Mouse (Mus musculus): ENCODE measurements around the gene Dach1. TPM values are rescaled to one million over a fixed set of nuclear protein-coding genes. Genes with fewer than 3 reads are reported as not detected.

The Dach1 gene
- polyA plus RNA-seq, 1 experiment: 7.0 TPM

GRCm38 (mm10) chr14:97976091-97976490, 193.5 kb downstream of the Dach1 start:
- 44% methylated on average over 1 of the region's 1 CpGs for WGBS
- no peaks in the 10 kb centered on the region for H3K4me1 ChIP-seq (ENCODE audit: control insufficient read depth, insufficient read depth, low read length)
- no peak overlapping the region for H3K4me3 ChIP-seq (replicated peaks; ENCODE audit: insufficient read depth, low read depth, low read length)
- DNase-seq: no peak
- no peaks in the 10 kb centered on the region for H3K27me3 ChIP-seq (ENCODE audit: control insufficient read depth, insufficient read depth, low read length)
- no peak for TF ChIP-seq CTCF (IDR thresholded peaks at IDR 0.05; ENCODE audit: borderline replicate concordance, insufficient read depth, low read depth, low read length)
- TF ChIP-seq POLR2A (IDR thresholded peaks at IDR 0.05; ENCODE audit: borderline replicate concordance, insufficient read depth, low read length): no peak
- H3K27ac ChIP-seq (ENCODE audit: insufficient read depth, low read length): no peak overlapping the region

DNA sequence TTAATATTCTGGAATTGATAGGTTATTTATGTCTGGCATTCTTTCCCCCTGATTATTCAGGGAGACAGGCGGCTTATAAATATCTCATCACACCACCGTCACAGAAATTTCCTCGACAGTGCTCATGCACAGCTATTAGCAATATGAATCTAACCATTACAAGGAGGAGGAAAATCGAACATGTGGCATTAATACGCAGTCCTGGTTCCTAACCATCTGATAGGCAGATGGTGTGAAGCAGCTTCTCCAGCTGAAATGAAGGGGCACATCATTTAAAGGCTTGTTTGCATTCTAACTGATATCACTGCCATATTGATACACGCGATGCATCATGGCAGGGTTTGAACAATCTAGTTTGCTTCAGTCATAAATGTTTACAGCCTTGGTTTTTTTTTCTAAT, 194.1 kb downstream of the Dach1 start:
- DNase-seq: no peak
- Histone ChIP-seq H3K27me3 (ENCODE audit: control insufficient read depth, insufficient read depth, low read length) (no peaks in the 10 kb centered on the region), H3K27ac (ENCODE audit: insufficient read depth, low read length) (no peak overlapping the region), H3K4me1 (ENCODE audit: control insufficient read depth, insufficient read depth, low read length) (no peaks in the 10 kb centered on the region), H3K4me3 (replicated peaks; ENCODE audit: insufficient read depth, low read depth, low read length) (no peak overlapping the region)
- WGBS: 58% methylated on average over 7 of the region's 7 CpGs
- TF ChIP-seq POLR2A (IDR thresholded peaks at IDR 0.05; ENCODE audit: borderline replicate concordance, insufficient read depth, low read length) (no peak), CTCF (IDR thresholded peaks at IDR 0.05; ENCODE audit: borderline replicate concordance, insufficient read depth, low read depth, low read length) (no peak)

DNA sequence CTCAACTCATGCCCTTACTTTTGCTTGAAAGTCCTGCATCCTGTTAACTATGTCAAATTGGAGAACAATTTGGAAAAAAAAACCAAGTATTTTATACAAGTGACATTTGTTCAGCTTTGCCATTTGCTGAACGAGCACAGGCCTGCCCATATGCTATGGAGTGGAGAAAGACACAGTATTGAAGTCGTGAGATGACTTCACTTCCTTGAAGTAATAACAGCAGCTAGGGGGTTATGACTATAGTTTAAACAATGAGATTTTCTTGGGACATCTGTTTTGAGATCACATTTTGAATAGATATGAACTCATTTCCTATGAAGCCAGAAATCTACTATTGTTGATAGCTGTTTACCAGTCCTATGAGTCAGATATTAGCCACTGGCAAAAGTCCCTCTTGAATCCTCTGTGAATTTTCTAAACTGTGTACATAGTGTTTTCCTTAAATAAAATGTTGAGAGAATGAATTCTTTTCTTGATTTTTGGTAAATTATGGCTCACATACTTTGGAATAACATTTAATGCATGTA, 205.0 kb downstream of the Dach1 start:
- no peaks in the 10 kb centered on the region for H3K4me1 ChIP-seq (ENCODE audit: control insufficient read depth, insufficient read depth, low read length)
- no peak for DNase-seq
- H3K27ac ChIP-seq (ENCODE audit: insufficient read depth, low read length): no peak overlapping the region
- no peak for TF ChIP-seq POLR2A (IDR thresholded peaks at IDR 0.05; ENCODE audit: borderline replicate concordance, insufficient read depth, low read length)
- no peak for TF ChIP-seq CTCF (IDR thresholded peaks at IDR 0.05; ENCODE audit: borderline replicate concordance, insufficient read depth, low read depth, low read length)
- no peak overlapping the region for H3K4me3 ChIP-seq (replicated peaks; ENCODE audit: insufficient read depth, low read depth, low read length)
- H3K27me3 ChIP-seq (ENCODE audit: control insufficient read depth, insufficient read depth, low read length): no peaks in the 10 kb centered on the region
- 76% methylated on average over 2 of the region's 2 CpGs for WGBS

DNA sequence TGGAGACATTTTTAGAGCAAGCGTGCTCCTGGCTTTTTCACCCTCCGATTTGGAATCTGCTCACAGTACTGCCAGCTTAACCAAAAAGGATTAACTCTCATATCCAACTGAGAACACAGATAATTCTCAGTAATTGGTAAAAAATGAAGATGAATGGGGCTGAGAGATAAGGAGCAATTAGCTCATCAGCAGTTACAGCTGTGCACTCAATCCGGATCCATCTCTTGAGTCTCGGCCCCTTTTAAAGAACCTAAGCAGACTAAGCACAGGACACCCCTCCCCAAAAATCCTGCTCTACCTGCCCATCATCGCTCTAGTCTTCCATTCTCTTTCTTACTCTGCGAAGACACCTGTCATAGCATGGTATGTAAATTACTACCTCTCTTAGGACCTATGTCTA, 205.9 kb downstream of the Dach1 start:
- no peak for DNase-seq
- no peak overlapping the region for H3K4me3 ChIP-seq (replicated peaks; ENCODE audit: insufficient read depth, low read depth, low read length)
- H3K4me1 ChIP-seq (ENCODE audit: control insufficient read depth, insufficient read depth, low read length): no peaks in the 10 kb centered on the region
- WGBS: 74% methylated on average over 6 of the region's 6 CpGs
- no peak overlapping the region for H3K27ac ChIP-seq (ENCODE audit: insufficient read depth, low read length)
- no peaks in the 10 kb centered on the region for H3K27me3 ChIP-seq (ENCODE audit: control insufficient read depth, insufficient read depth, low read length)
- TF ChIP-seq CTCF (IDR thresholded peaks at IDR 0.05; ENCODE audit: borderline replicate concordance, insufficient read depth, low read depth, low read length): no peak

DNA sequence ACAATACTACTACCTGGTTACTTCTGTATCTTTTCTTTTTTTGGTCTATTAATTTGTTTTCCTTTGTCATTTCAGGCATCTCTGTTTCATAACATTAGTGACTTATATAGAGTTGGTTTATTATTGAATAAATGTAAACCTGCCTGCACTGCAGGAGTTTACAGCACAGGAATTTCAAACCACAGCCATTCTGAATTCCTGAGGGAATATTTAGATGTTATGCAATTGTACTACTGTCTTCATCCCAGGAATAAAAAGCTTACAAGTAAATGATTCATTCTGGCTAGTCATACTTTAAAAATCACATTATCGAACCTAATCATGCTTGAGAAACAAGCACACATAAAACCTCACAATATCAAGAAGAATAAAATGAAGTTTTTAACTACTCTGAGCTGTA, 213.2 kb downstream of the Dach1 start:
- Histone ChIP-seq H3K4me1 (ENCODE audit: control insufficient read depth, insufficient read depth, low read length) (no peaks in the 10 kb centered on the region), H3K27ac (ENCODE audit: insufficient read depth, low read length) (no peak overlapping the region), H3K27me3 (ENCODE audit: control insufficient read depth, insufficient read depth, low read length) (no peaks in the 10 kb centered on the region), H3K4me3 (replicated peaks; ENCODE audit: insufficient read depth, low read depth, low read length) (no peak overlapping the region)
- 92% methylated on average over 1 of the region's 1 CpGs for WGBS
- TF ChIP-seq CTCF (IDR thresholded peaks at IDR 0.05; ENCODE audit: borderline replicate concordance, insufficient read depth, low read depth, low read length) (no peak), POLR2A (IDR thresholded peaks at IDR 0.05; ENCODE audit: borderline replicate concordance, insufficient read depth, low read length) (no peak)
- no peak for DNase-seq

DNA sequence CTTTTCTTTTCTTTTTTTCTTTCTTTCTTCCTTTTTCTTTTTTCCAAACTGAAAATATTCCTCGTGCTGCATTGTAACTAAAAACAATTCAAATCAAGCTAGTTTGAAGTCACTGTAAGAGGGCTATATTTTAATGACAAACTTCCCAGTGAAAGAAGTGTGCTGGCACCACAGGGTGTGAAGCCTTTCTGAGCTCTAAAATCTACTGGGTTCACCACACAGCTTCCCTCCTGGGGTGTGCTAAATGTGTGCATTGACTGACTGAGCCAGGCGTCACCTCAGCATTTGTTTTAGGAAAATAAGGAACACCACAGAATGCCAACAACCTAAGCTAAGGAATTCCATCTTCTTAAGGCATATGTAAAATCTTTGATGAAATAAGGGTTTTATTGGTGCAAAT, 224.1 kb downstream of the Dach1 start:
- TF ChIP-seq POLR2A (IDR thresholded peaks at IDR 0.05; ENCODE audit: borderline replicate concordance, insufficient read depth, low read length) (no peak), CTCF (IDR thresholded peaks at IDR 0.05; ENCODE audit: borderline replicate concordance, insufficient read depth, low read depth, low read length) (no peak)
- Histone ChIP-seq H3K27ac (ENCODE audit: insufficient read depth, low read length) (no peak overlapping the region), H3K4me1 (ENCODE audit: control insufficient read depth, insufficient read depth, low read length) (no peaks in the 10 kb centered on the region), H3K4me3 (replicated peaks; ENCODE audit: insufficient read depth, low read depth, low read length) (no peak overlapping the region), H3K27me3 (ENCODE audit: control insufficient read depth, insufficient read depth, low read length) (no peaks in the 10 kb centered on the region)
- DNase-seq: no peak
- 26% methylated on average over 2 of the region's 2 CpGs for WGBS

- Histone ChIP-seq H3K27me3 (ENCODE audit: control insufficient read depth, insufficient read depth, low read length) (no peaks in the 10 kb centered on the region), H3K27ac (ENCODE audit: insufficient read depth, low read length) (no peak overlapping the region), H3K4me3 (replicated peaks; ENCODE audit: insufficient read depth, low read depth, low read length) (no peak overlapping the region), H3K4me1 (ENCODE audit: control insufficient read depth, insufficient read depth, low read length) (no peaks in the 10 kb centered on the region)
- TF ChIP-seq CTCF (IDR thresholded peaks at IDR 0.05; ENCODE audit: borderline replicate concordance, insufficient read depth, low read depth, low read length) (no peak), POLR2A (IDR thresholded peaks at IDR 0.05; ENCODE audit: borderline replicate concordance, insufficient read depth, low read length) (no peak)
- WGBS: 47% methylated on average over 9 of the region's 9 CpGs
- no peak for DNase-seq
Observed at GRCm38 (mm10) chr14:97944643-97945268, 224.8 kb downstream of the Dach1 start.

GRCm38 (mm10) chr14:97942361-97942760, 227.2 kb downstream of the Dach1 start:
- Histone ChIP-seq H3K27ac (ENCODE audit: insufficient read depth, low read length) (no peak overlapping the region), H3K27me3 (ENCODE audit: control insufficient read depth, insufficient read depth, low read length) (no peaks in the 10 kb centered on the region), H3K4me3 (replicated peaks; ENCODE audit: insufficient read depth, low read depth, low read length) (no peak overlapping the region), H3K4me1 (ENCODE audit: control insufficient read depth, insufficient read depth, low read length) (no peaks in the 10 kb centered on the region)
- WGBS: 98% methylated on average over 2 of the region's 2 CpGs
- no peak for DNase-seq
- TF ChIP-seq CTCF (IDR thresholded peaks at IDR 0.05; ENCODE audit: borderline replicate concordance, insufficient read depth, low read depth, low read length): no peak
- TF ChIP-seq POLR2A (IDR thresholded peaks at IDR 0.05; ENCODE audit: borderline replicate concordance, insufficient read depth, low read length): no peak

Data from cerebellum, adult 2 months (tissue).